Mouse (Mus musculus) leukemia stem cell, adult 10-12 weeks (primary cell): ENCODE measurements around the gene Coa3. TPM values are rescaled to one million over a fixed set of nuclear protein-coding genes. Genes with fewer than 3 reads are reported as not detected.

Experiments
- polyA plus RNA-seq: library from polyadenylated mRNA; stranded (reverse); fragments of >175 nt; gene quantifications from 2 replicates; pipeline ENCODE4 v1.2.3, GENCODE M21; 2012; ENCODE audit warnings: low replicate concordance

The Coa3 gene
- 2.0 and 15.7 TPM in 2 replicates for polyA plus RNA-seq

DNA sequence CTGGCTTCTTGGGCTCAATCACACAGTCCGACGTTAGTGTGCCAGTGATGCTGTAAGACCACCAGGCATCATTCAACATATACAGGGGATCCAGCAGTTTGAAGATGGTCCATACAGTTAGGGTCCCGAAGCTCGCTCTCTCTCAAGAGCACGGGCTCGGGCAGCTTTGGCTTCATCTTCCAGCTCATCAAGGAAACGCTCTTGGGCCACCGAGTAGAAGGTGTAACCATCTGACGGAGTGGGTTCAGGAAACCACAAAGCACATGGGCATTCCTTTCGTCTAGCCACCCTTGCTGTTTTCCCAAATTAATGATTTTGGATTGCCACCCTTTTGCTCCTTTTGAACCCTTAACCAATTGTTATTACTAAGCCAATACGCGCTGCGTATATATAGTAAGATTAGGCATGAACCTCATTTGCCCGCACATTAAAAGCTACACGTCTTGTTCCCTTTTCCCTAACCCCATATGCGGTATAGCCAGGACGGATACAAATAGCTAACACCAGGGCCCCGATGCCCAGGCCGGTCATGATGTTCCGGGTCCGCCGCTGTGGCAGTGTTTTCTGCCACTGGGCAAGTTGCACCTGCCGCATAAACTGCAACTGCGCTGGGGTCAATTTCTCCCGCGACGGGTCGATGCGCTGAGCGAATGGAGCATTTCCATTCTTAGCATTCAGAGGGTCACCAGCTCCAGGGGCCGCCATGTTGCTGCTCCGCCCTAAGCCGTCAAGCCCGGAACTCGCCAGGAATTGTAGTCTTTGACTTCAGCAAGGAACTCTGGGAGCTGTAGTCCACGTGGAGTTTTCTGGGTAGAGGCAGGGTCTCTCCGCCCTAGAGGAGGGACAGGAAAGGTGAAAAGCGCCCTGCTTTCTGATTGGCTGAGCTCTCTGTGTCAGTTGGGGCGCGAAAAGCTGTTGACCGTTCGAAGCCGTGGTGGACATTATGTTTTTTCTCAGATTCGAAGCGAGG, at the start of gene Coa3, which contains the start of gene Cntd1:
TSS of gene Coa3 (minus strand) at position 892 of the 970 bp plus-strand sequence.
TSS of gene Cntd1 (plus strand) at position 790 of the 970 bp plus-strand sequence.

DNA sequence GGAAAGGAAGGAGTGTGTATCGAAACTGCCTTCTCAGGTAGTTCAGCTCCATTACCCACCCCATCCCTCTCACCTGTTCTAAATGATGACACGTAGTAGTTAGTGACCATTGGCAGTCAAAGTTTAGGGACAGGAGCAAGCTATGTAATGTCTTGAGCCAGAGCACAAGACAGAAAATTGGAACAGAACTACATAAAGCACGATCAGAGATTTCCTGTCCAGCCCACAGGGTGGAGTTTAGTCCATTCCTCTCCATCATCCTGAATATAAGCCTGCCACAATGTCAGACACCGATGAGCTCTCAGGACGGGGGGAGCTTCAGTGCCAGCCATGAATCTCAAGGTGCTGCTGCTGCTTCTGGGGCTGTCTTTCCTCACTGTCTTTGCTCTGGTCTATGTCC, 45.8 kb upstream of the Coa3 start, which contains the start of gene Aoc2:
TSS of gene Aoc2 (plus strand) at position 301 of the 400 bp plus-strand sequence.

DNA sequence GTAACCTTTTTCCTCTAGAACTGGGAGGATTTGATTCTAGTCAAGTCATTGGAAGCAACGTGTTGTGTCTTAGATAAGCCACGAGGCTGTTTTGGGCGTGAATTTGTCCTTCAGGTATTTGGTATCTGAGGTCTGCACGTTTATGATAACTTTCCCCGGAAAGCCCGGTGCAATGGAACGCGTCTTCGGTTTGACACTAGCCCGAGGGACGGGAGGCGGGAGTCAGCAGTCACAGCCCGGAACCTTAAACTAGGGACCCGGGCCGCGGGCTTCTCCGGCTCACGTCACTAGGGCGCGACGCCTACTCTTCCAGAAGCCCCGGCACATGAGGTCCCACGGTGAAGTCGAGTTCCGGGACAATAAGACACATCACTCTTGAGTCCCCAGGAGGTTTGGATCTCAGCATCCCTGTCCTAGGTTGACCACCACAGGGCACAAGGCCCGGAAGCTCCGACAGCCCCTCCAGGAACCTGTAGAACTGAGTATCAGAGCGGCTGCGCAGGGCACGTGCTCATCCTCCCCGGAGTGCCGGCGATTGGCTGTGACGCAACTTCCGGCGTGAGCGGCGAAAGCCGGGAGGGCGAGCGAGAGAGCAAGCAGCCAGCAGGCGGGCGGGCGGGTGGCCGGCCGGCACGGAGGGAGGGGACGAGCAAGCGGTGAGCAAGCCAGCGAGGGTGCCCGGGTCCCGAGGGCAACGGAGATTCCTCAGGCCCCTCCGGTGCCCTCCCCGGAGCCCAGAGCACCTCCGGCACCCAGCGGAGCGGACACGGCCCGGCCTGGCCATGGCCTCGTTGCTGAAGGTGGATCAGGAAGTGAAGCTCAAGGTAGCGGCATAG, 37.0 kb upstream of the Coa3 start, which contains the start of gene Psme3:
TSS of gene Psme3 (plus strand) at position 549 of the 836 bp plus-strand sequence.

DNA sequence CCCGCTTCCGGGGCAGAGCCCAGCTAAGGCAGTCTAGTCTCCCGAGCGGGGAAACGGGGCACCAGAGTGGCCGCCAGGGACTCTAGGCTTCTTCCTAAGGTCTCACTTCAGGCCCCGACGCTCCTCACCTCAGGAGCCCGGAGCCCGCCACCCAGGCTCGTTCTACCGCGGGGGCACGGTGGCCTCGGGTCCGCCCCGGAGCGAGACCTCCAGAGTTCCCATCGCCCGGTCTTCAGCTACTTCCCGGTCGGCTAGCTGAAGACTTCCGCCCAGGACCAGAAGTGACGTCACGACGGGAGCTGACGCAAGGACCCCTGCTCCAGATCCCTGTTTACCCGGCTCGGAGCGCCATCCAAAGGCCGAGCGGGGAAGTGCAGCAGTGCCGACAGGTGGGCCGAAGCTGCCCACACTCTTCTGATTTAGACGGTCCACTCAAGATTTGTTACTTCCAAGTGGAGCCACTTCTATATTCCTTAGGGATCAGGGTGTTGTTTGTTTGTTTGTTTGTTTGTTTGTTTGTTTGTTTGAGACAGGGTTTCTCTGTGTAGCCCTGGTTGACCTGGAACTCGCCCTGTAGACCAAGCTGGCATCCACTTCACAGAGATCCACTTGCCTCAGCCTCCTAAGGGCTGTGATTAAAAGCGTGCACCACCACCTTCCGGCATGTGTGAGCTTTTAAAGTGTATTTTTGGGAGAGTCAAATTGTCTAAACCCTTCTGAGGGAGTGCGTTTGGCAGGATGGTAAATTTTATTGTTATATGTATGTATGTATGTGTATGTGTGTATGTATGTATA, 23.3 kb upstream of the Coa3 start, which contains the start of gene Becn1:
TSS of gene Becn1 (minus strand) at position 283 of the 795 bp plus-strand sequence.

DNA sequence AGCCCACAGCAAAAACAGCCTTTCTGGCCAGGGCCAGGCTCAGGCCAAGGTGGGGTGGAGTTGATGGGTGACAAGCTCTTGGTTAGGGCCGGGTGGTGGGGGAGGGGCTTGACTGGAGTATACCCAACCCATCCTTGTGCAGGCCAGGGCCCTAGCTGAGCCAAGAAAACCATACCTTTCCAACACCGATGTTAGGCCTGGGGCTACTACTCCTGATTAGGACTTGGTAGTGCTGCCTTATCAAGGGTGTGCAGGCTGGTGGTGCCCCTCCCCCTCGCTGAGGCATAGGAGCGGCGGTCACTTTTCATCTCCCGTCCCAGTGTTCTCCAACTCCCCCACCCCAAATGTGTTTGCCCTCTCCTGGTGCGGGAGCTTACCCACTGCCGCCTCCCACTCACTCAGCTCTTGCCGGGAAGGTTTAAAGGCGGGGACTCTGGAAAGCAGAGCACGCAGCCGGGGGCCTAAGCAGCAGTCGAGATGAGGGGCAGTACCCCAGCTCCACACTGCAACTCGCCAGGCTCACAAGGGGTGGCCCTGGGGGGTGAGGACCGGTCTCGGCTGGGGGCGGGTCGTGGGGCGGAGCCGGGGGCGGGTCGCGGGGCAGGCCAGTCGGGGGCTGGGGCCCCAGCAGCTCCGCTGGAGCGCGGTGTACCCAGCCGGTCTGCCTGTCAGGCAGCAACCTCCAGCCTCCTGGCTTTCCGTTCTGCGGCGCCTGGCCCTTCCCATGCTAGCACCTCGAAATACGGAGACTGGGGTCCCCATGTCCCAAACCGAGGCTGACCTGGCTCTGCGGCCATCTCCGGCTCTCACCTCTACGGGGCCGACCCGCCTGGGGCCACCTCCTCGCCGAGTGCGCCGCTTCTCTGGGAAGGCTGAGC, 18.7 kb downstream of the Coa3 start, which contains the start of gene Wnk4:
TSS of gene Wnk4 (plus strand) at position 620 of the 878 bp plus-strand sequence.

DNA sequence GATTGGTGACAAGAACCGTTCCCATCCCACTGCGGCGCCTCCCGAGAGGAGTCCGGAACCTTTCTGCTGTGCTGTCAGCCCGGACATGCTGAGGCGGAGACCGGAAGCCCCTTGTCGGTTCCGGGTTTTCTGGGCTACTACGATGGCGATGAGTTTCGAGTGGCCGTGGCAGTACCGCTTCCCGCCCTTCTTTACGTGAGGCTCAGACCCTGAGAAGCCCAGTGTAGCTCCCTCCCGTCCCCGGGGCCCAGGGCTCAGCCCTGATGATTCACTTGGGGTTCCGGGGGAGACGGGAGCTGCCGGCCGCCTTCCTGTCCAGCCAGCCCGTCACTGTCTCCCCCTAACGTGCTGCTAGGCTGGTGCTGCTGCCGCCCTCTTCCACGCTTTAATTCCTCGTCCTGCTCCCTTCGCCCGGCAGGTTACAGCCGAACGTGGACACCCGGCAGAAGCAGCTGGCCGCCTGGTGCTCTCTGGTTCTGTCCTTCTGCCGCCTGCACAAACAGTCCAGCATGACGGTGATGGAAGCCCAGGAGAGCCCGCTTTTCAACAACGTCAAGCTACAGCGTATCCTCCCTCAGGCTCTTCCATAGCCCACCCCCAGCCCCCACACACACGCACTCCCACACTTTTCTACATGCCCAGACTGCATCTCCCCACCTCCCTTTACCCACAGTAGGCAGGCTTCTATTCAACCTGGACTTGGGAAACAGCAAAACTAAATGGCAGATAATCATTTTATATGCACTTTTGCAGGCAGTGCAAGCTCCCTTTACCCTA, 25.1 kb downstream of the Coa3 start, which contains the start of gene Vps25:
TSS of gene Vps25 (plus strand) at position 95 of the 777 bp plus-strand sequence.

DNA sequence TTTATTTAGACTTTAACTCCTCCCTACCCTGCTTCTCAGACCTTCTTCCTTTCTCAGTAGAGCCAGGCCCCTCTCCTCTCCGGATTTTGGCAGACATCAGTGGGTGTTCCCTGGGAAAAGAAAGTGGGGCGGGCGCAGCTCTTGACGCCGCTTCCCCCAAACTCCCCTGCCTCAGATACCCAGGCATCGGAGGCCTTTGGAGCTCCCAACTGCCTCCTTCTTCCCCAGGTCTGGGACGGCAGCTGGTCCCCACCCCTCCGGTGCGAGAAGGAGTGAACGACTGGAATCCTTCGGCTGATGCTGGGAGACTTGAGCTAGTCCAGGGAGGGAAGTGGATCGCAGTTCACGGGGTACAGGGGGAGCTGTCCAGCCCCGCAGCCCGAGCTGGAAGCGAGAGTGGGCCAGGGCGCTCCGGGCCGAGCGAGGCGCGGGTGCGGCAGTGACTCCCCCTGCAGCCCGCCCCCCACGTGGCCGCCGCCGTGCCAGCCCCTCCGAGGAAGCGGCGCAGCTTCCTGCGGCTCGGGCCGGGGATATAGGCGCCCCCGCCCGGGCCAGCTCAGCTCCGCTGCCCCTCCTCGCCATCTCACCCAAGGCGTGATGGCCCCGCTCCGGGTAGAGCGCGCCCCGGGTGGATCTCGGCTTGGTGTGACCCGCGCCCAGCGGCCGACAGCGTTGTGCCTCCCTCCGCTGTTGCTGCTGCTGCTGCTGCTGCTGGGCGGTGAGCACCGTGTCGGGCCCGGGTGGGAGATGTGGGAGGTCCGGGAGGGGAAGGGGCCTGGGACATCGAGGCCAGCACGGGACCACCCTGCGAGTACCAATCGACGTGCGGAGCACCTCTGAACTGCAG, 32.8 kb downstream of the Coa3 start, which contains the start of gene Ramp2:
TSS of gene Ramp2 (plus strand) at position 174 of the 847 bp plus-strand sequence.

Other genes starting within 250 kb of the Coa3 start
- gene Naglu, start 209.1 kb downstream of the Coa3 start, polyA plus RNA-seq = 4.8 and 25.3 TPM in 2 replicates
- gene Hsd17b1, start 200.7 kb downstream of the Coa3 start, polyA plus RNA-seq = not detected in 2 replicates
- 28.2 and 48.5 TPM in 2 replicates for gene Coasy, start 196.5 kb downstream of the Coa3 start, polyA plus RNA-seq
- 13.7 and 31.7 TPM in 2 replicates for gene Mlx, start 191.8 kb downstream of the Coa3 start, polyA plus RNA-seq
- gene Psmc3ip, start 183.7 kb downstream of the Coa3 start, polyA plus RNA-seq = 16.3 and 18.1 TPM in 2 replicates
- gene Retreg3, start 159.2 kb downstream of the Coa3 start, polyA plus RNA-seq = 5.6 and 18.8 TPM in 2 replicates
- gene Tubg1, start 159.2 kb downstream of the Coa3 start, polyA plus RNA-seq = 149 and 176 TPM in 2 replicates
- gene Tubg2, start 123.2 kb downstream of the Coa3 start, polyA plus RNA-seq = 1.7 and 2.4 TPM in 2 replicates
- 0.40 and 0.42 TPM in 2 replicates for gene Cntnap1, start 108.6 kb downstream of the Coa3 start, polyA plus RNA-seq
- gene Plekhh3, start 107.8 kb downstream of the Coa3 start, polyA plus RNA-seq = 3.2 and 5.3 TPM in 2 replicates
- 0.56 and 1.1 TPM in 2 replicates for gene Ccr10, start 103.7 kb downstream of the Coa3 start, polyA plus RNA-seq
- gene Ezh1, start 52.7 kb downstream of the Coa3 start, polyA plus RNA-seq = 0.88 and 7.2 TPM in 2 replicates
- gene Ramp2, start 33.1 kb downstream of the Coa3 start, polyA plus RNA-seq = 5.4 and 11.1 TPM in 2 replicates
- gene Vps25, start 25.4 kb downstream of the Coa3 start, polyA plus RNA-seq = 73.9 and 74.5 TPM in 2 replicates
- 6.0 and 8.9 TPM in 2 replicates for gene Wnk4, start 18.5 kb downstream of the Coa3 start, polyA plus RNA-seq
- gene Cntd1, start 102 bp downstream of the Coa3 start, polyA plus RNA-seq = 0.17 TPM in 1 of 2 replicates, not detected in the other
- gene Becn1, start 23.2 kb upstream of the Coa3 start, polyA plus RNA-seq = 55.6 and 84.1 TPM in 2 replicates
- gene Psme3, start 37.1 kb upstream of the Coa3 start, polyA plus RNA-seq = 97.5 and 117 TPM in 2 replicates
- 11.1 and 13.4 TPM in 2 replicates for gene Aoc2, start 45.9 kb upstream of the Coa3 start, polyA plus RNA-seq
- gene Aoc3, start 51.5 kb upstream of the Coa3 start, polyA plus RNA-seq = 0.37 and 0.41 TPM in 2 replicates
- not detected in 2 replicates for gene G6pc, start 88.4 kb upstream of the Coa3 start, polyA plus RNA-seq
- 38.8 and 49.0 TPM in 2 replicates for gene Aarsd1, start 138.5 kb upstream of the Coa3 start, polyA plus RNA-seq
- 0.33 TPM in 1 of 2 replicates, not detected in the other for gene Gm27029, start 145.7 kb upstream of the Coa3 start, polyA plus RNA-seq
- gene Rundc1, start 146.0 kb upstream of the Coa3 start, polyA plus RNA-seq = 4.3 and 5.0 TPM in 2 replicates
- 0.16 and 0.95 TPM in 2 replicates for gene Ptges3l, start 146.2 kb upstream of the Coa3 start, polyA plus RNA-seq
- 98.1 and 303 TPM in 2 replicates for gene Rpl27, start 163.2 kb upstream of the Coa3 start, polyA plus RNA-seq
- 22.6 and 37.1 TPM in 2 replicates for gene Ifi35, start 169.3 kb upstream of the Coa3 start, polyA plus RNA-seq
- 3.2 and 4.2 TPM in 2 replicates for gene Rnd2, start 185.9 kb upstream of the Coa3 start, polyA plus RNA-seq
- 45.9 and 70.6 TPM in 2 replicates for gene Vat1, start 187.1 kb upstream of the Coa3 start, polyA plus RNA-seq